Mouse (Mus musculus) myocyte (in vitro differentiated cells): ENCODE measurements around the gene Gm49395.

Experiments
- CEBPB ChIP-seq: IDR thresholded peaks from 2 replicates; pipeline ENCODE4 v1.6.1; 2011; ENCODE audit warnings: mild to moderate bottlenecking, moderate library complexity; ENCODE audit not compliant: poor library complexity, insufficient read depth, severe bottlenecking
- E2F4 ChIP-seq: IDR thresholded peaks from one replicate; pipeline ENCODE4 v1.6.1; 2011; ENCODE audit warnings: mild to moderate bottlenecking, control low read depth, moderate library complexity; ENCODE audit not compliant: insufficient read depth
- MAX ChIP-seq: IDR thresholded peaks from one replicate; pipeline ENCODE4 v1.6.1; 2011; ENCODE audit warnings: low read depth, mild to moderate bottlenecking, control low read depth
- MYOD1 ChIP-seq, 3 experiments: IDR thresholded peaks; one replicate each; pipeline ENCODE4 v1.6.1; 2011; ENCODE audit warnings: control low read depth in 2 of 3, low read depth in 2 of 3, mild to moderate bottlenecking in 2 of 3, moderate library complexity in 1 of 3; ENCODE audit not compliant: insufficient read length in 2 of 3, control insufficient read depth in 1 of 3
- POLR2A ChIP-seq: IDR thresholded peaks from one replicate; pipeline ENCODE4 v1.6.1; 2011; ENCODE audit warnings: low read depth, mild to moderate bottlenecking, control low read depth, moderate library complexity; ENCODE audit not compliant: insufficient read length
- TCF12 ChIP-seq: IDR thresholded peaks from one replicate; pipeline ENCODE4 v1.6.1; 2011; ENCODE audit warnings: mild to moderate bottlenecking, control low read depth; ENCODE audit not compliant: poor library complexity, insufficient read depth, severe bottlenecking

GRCm38 (mm10) chr13:115138513-115138912 lies 36.8 kb upstream of the Gm49395 start:
- TF ChIP-seq POLR2A (no peak), E2F4 (no peak), MYOD1 (IDR thresholded peaks at IDR 0.05; ENCODE audit: control insufficient read depth in 1 of 3, insufficient read length in 2 of 3, low read depth in 2 of 3) (no peak), CEBPB (no peak), MAX (no peak), TCF12 (no peak)
